Mouse (Mus musculus) liver, adult 2 months (tissue): ENCODE results near the gene Ccnl2.

Source experiments
- CTCF ChIP-seq: fragments of 200-500 bp; IDR thresholded peaks from 2 replicates; pipeline ENCODE4 v1.5.1; 2011; ENCODE audit warnings: low read depth, low read length, control low read depth
- POLR2A ChIP-seq: fragments of 200-500 bp; IDR thresholded peaks from 2 replicates; pipeline ENCODE4 v1.6.1; 2011; ENCODE audit warnings: low read length, control low read depth; ENCODE audit not compliant: insufficient read depth; ENCODE audit errors: extremely low read depth

DNA sequence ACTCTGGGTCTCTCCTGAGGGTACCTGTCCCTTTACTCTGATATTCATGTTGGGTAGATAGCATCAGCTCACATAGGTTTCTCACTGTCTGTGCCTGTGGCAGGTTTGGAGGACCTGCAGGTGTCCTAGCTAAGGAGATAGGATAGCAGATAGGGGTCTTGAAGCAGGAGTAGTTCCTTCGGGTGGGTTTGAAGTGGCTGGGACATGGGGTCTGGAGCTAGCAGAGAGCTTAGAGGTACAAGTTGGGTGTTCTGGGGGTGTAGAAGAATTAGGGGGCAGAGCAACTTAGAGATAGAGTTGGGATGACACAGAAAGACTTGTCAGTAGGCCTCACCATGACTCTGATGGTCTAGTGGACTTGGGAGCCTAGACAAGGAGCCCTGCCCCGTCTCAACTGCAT lies 37.1 kb downstream of the Ccnl2 start:
- TF ChIP-seq CTCF (no peak), POLR2A (no peak)
